1 mouse cellular context compared by ENCODE assay signal in the genomic region with DNA sequence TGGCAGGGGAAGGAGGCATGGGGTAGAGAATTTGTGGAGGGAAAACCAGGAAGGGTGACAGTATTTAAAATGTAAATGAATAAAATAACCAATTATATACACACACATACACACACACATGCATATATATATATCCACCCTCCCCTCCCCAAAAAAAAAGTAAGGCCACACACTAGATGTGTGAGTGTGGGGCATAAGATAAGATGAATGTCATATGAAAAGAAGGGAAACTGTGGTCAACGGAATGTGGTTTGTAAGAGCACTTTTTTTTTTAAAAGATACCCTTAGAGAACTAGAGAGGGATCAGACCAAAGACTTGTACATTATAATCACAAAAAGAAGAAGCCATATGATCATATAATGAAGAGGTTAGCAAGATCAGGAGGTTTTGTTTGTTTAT.
TF ChIP-seq lines count a peak whose summit lies in the region.

No protein-coding gene starts in this region.

TF ChIP-seq in MEL, 35 proteins besides CTCF, POLR2A, EP300 and RAD21 (continued from another document):
- TF ChIP-seq GATA1 (IDR thresholded peaks at IDR 0.05; ENCODE audit: low read depth, low read length) (peak; percentile 87), ZNF384 (IDR thresholded peaks at IDR 0.05; ENCODE audit: low read depth, low read length) (peak; percentile 99), JUND (IDR thresholded peaks at IDR 0.05; ENCODE audit: low read depth, low read length) (no peak), USF1 (IDR thresholded peaks at IDR 0.05; ENCODE audit: low read depth, low read length) (no peak), NELFE (IDR thresholded peaks at IDR 0.05; ENCODE audit: low read depth, low read length) (no peak), HCFC1 (IDR thresholded peaks at IDR 0.05; ENCODE audit: low read depth, low read length) (no peak), CHD1 (IDR thresholded peaks at IDR 0.05; ENCODE audit: low read depth, low read length) (no peak), ZKSCAN1 (IDR thresholded peaks at IDR 0.05; ENCODE audit: low read depth, low read length) (no peak; the same call in 1 of the 2 replicates), ETS1 (IDR thresholded peaks at IDR 0.05; ENCODE audit: low read depth, low read length) (peak; percentile 88), E2F4 (IDR thresholded peaks at IDR 0.05; ENCODE audit: borderline replicate concordance, low read depth, low read length) (no peak), USF2 (IDR thresholded peaks at IDR 0.05; ENCODE audit: borderline replicate concordance in 1 of 2, insufficient read depth in 1 of 2, low read depth in 1 of 2, low read length in 2 of 2) (no peak), MEF2A (IDR thresholded peaks at IDR 0.05; ENCODE audit: extremely low read depth, insufficient replicate concordance, low read depth, low read length, poor library complexity, severe bottlenecking) (no peak), GABPA (IDR thresholded peaks at IDR 0.05; ENCODE audit: low read depth, low read length) (no peak), MXI1 (IDR thresholded peaks at IDR 0.05; ENCODE audit: low read depth, low read length) (0 out of 2 replicates have a peak, but pooled peaks have one; percentile 23), UBTF (IDR thresholded peaks at IDR 0.05; ENCODE audit: borderline replicate concordance, insufficient read depth, low read depth, low read length) (no peak), BHLHE40 (IDR thresholded peaks at IDR 0.05; ENCODE audit: borderline replicate concordance, low read depth, low read length) (peak; percentile 43; the same call in 1 of the 2 replicates), SMC3 (IDR thresholded peaks at IDR 0.05; ENCODE audit: low read depth, low read length) (no peak), MAZ (IDR thresholded peaks at IDR 0.05; ENCODE audit: low read depth, low read length) (peak; percentile 68; the same call in 1 of the 2 replicates), TBP (IDR thresholded peaks at IDR 0.05; ENCODE audit: low read depth, low read length) (no peak), SIN3A (IDR thresholded peaks at IDR 0.05; ENCODE audit: low read length) (peak; percentile 60), ELF1 (IDR thresholded peaks at IDR 0.05; ENCODE audit: low read depth, low read length) (no peak), TAL1 (IDR thresholded peaks at IDR 0.05; ENCODE audit: low read length) (peak; percentile 53), ZMIZ1 (IDR thresholded peaks at IDR 0.05; ENCODE audit: low read depth, low read length) (no peak), MYC (IDR thresholded peaks at IDR 0.05; ENCODE audit: low read depth, low read length) (peak; percentile 64; the same call in 1 of the 2 replicates), RCOR1 (IDR thresholded peaks at IDR 0.05; ENCODE audit: low read depth, low read length) (peak; percentile 92), POLR2AphosphoS5 (IDR thresholded peaks at IDR 0.05; ENCODE audit: borderline replicate concordance, low read depth, low read length) (no peak)
